Mouse (Mus musculus) brain, embryonic 14.5 days (tissue): Measurements from ENCODE around the gene Ppp1r7.

Experiments
- CTCF ChIP-seq: fragments of 200-500 bp; IDR thresholded peaks from 2 replicates; pipeline ENCODE4 v1.5.1; 2012; ENCODE audit warnings: inconsistent platforms, mild to moderate bottlenecking, moderate library complexity, borderline replicate concordance; ENCODE audit not compliant: insufficient read depth, insufficient read length; ENCODE audit errors: extremely low read depth
- POLR2A ChIP-seq: fragments of 200-500 bp; IDR thresholded peaks from 2 replicates; pipeline ENCODE4 v1.6.1; 2012; ENCODE audit warnings: mild to moderate bottlenecking, inconsistent platforms, borderline replicate concordance; ENCODE audit not compliant: poor library complexity, insufficient read depth, insufficient read length, severe bottlenecking; ENCODE audit errors: extremely low read depth

- no peak for TF ChIP-seq POLR2A
- TF ChIP-seq CTCF = no peak
These were observed 23.0 kb downstream of the Ppp1r7 start for GRCm38 (mm10) chr1:93365641-93366040.
